In genomic region chr11:44892814-44893521, GRCm38 (mm10) we compare ENCODE assay signal across 9 mouse cellular contexts.
DNase-seq lines count a peak whose midpoint lies in the region; ATAC-seq lines count a peak whose summit lies in the region.
"Had no signal": no experiment of that assay in that cellular context is flagged by ENCODE, and none has a peak within 500 bp of the region (broad histone marks: within the 10 kb centered on the region; RNA-seq: fewer than 3 reads in every experiment).

No protein-coding gene starts in this region.

- H3K27ac ChIP-seq in embryonic facial prominence, embryonic 10.5 days (replicated peaks): no peak overlapping the region
- no peak overlapping the region for H3K27ac ChIP-seq in forebrain, embryonic 16.5 days (ENCODE audit: low read length)
- H3K27ac ChIP-seq: embryonic facial prominence, embryonic 15.5 days had no signal

- 74% methylated on average over 18 of the region's 18 CpGs for WGBS in embryonic facial prominence, embryonic 10.5 days
- WGBS in forebrain, embryonic 16.5 days: 77% methylated on average over 18 of the region's 18 CpGs

- peaks cover 11% of the 10 kb centered on the region; the same call in 1 of the 2 replicates for H3K4me1 ChIP-seq in embryonic facial prominence, embryonic 10.5 days
- peaks cover 4% of the 10 kb centered on the region; the same call in 1 of the 2 replicates for H3K4me1 ChIP-seq in forebrain, embryonic 16.5 days (replicated peaks; ENCODE audit: control insufficient read depth, insufficient read depth, low read length)
- H3K4me1 ChIP-seq: embryonic facial prominence, embryonic 15.5 days had no signal

- no peak overlapping the region for H3K4me2 ChIP-seq in forebrain, embryonic 16.5 days (ENCODE audit: low read length)
- H3K4me2 ChIP-seq: embryonic facial prominence, embryonic 15.5 days had no signal

- no peaks in the 10 kb centered on the region for H3K36me3 ChIP-seq in embryonic facial prominence, embryonic 10.5 days (replicated peaks)
- H3K36me3 ChIP-seq in forebrain, embryonic 16.5 days (ENCODE audit: control insufficient read depth, insufficient read depth): no peaks in the 10 kb centered on the region
- H3K36me3 ChIP-seq: embryonic facial prominence, embryonic 15.5 days had no signal

- H3K4me3 ChIP-seq in embryonic facial prominence, embryonic 10.5 days: no peak overlapping the region
- H3K4me3 ChIP-seq in forebrain, embryonic 16.5 days (replicated peaks; ENCODE audit: low read length): no peak overlapping the region
- H3K4me3 ChIP-seq: embryonic facial prominence, embryonic 15.5 days had no signal

- DNase-seq in adrenal gland, postnatal 10 days: peak; percentile 17
- no peak for DNase-seq in adrenal gland, postnatal 4 days (ENCODE audit: low spot score in 2 of 2)
- peak; percentile 24 for DNase-seq in embryonic facial prominence, embryonic 10.5 days (ENCODE audit: low spot score)
- peak; percentile 22 for DNase-seq in kidney, adult 18-20 months
- DNase-seq in lung, postnatal 4 days: peak; percentile 55 to 58
- DNase-seq in spleen, adult 12 weeks (ENCODE audit: low spot score): peak; percentile 26
- DNase-seq in left cerebral cortex, adult 11 months (ENCODE audit: low spot score): no peak

- no peak for ATAC-seq in forebrain, embryonic 16.5 days

- no peak overlapping the region for H3K9ac ChIP-seq in forebrain, embryonic 16.5 days (replicated peaks; ENCODE audit: low read depth, low read length)
- H3K9ac ChIP-seq: embryonic facial prominence, embryonic 15.5 days had no signal

- H3K9me3 ChIP-seq in embryonic facial prominence, embryonic 10.5 days: no peaks in the 10 kb centered on the region
- no peaks in the 10 kb centered on the region for H3K9me3 ChIP-seq in forebrain, embryonic 16.5 days (ENCODE audit: control insufficient read depth, low read length)
- H3K9me3 ChIP-seq: embryonic facial prominence, embryonic 15.5 days had no signal

- no peaks in the 10 kb centered on the region for H3K27me3 ChIP-seq in embryonic facial prominence, embryonic 10.5 days (replicated peaks; ENCODE audit: low read depth, poor library complexity, severe bottlenecking)
- no peaks in the 10 kb centered on the region; the same call in 1 of the 2 replicates for H3K27me3 ChIP-seq in forebrain, embryonic 16.5 days (replicated peaks; ENCODE audit: control insufficient read depth, insufficient read depth, low read length)
- H3K27me3 ChIP-seq: embryonic facial prominence, embryonic 15.5 days had no signal

Comparison
In these comparisons a context has a peak if more than half of its experiments do, and no peak if none do; other contexts are left out.
1. DNase-seq: peak in adrenal gland, postnatal 10 days (single experiment), embryonic facial prominence, embryonic 10.5 days (single experiment), kidney, adult 18-20 months (single experiment), lung, postnatal 4 days (2 of 2) and spleen, adult 12 weeks (single experiment); none in adrenal gland, postnatal 4 days (0 of 2) and left cerebral cortex, adult 11 months (single experiment).